Mouse (Mus musculus) c-Kit-negative CD71-positive TER-119-positive erythroid progenitor cells, embryonic 14.5 days (primary cell): ENCODE data around the gene BC030499.
"Not testable (repeated sequence)": the region's sequence is repeated elsewhere in the genome, so short reads cannot be mapped to it uniquely, and the experiment has no call there.

ENCODE experiments used
- DNase-seq: peaks from one replicate; pipeline ENCODE4 v3.0.0-alpha.2; 2013; ENCODE audit warnings: low read depth, low spot score

BC030499 gene

GRCm38 (mm10) chr11:78290654-78291053 lies at the start of gene BC030499:
Gene BC030499, plus strand, starts transcription at chr11:78290841.
- no peak for DNase-seq

GRCm38 (mm10) chr11:78245261-78245626 lies 45.4 kb upstream of the BC030499 start:
- DNase-seq = no peak

GRCm38 (mm10) chr11:78245627-78246317 lies 44.9 kb upstream of the BC030499 start, which contains the start of the genes Sdf2 and Supt6:
Gene Sdf2, plus strand, starts transcription at chr11:78245746.
Gene Supt6, minus strand, starts transcription at chr11:78245987.
- DNase-seq = peak; percentile 85

GRCm38 (mm10) chr11:78246318-78247011 lies 44.2 kb upstream of the BC030499 start:
- DNase-seq = no peak

GRCm38 (mm10) chr11:78247012-78247348 lies 43.7 kb upstream of the BC030499 start:
- no peak for DNase-seq

- peak; percentile 22 for DNase-seq
These were observed 42.9 kb upstream of the BC030499 start for GRCm38 (mm10) chr11:78247727-78248140.

- no peak for DNase-seq
These were observed 34.0 kb upstream of the BC030499 start for GRCm38 (mm10) chr11:78256618-78257017.

- no peak for DNase-seq
These were observed 30.0 kb upstream of the BC030499 start for GRCm38 (mm10) chr11:78260489-78261258.

GRCm38 (mm10) chr11:78261380-78262352 lies 29.0 kb upstream of the BC030499 start, which contains the start of gene 2610507B11Rik:
Gene 2610507B11Rik, plus strand, starts transcription at chr11:78261752.
- peak; percentile 88 for DNase-seq

GRCm38 (mm10) chr11:78262550-78262949 lies 28.1 kb upstream of the BC030499 start:
- peak; percentile 24 for DNase-seq

GRCm38 (mm10) chr11:78265571-78265970 lies 25.1 kb upstream of the BC030499 start:
- no peak for DNase-seq

- DNase-seq = no peak
These were observed 18.7 kb upstream of the BC030499 start for GRCm38 (mm10) chr11:78271986-78272385.

GRCm38 (mm10) chr11:78275596-78275995 lies 15.0 kb upstream of the BC030499 start:
- no peak for DNase-seq

GRCm38 (mm10) chr11:78276169-78276568 lies 14.5 kb upstream of the BC030499 start:
- DNase-seq = not testable (repeated sequence)

- no peak for DNase-seq
These were observed 11.8 kb upstream of the BC030499 start for GRCm38 (mm10) chr11:78278853-78279252.

GRCm38 (mm10) chr11:78279586-78279985 lies 11.1 kb upstream of the BC030499 start:
- DNase-seq = no peak

- DNase-seq = no peak
These were observed 1.4 kb upstream of the BC030499 start for GRCm38 (mm10) chr11:78289146-78289763.

GRCm38 (mm10) chr11:78294585-78294984 lies 3.9 kb downstream of the BC030499 start:
- no peak for DNase-seq

- DNase-seq = no peak
These were observed 10.3 kb downstream of the BC030499 start for GRCm38 (mm10) chr11:78300917-78301316.

- peak; percentile 84 for DNase-seq
These were observed 10.9 kb downstream of the BC030499 start, which contains the start of gene Spag5 for GRCm38 (mm10) chr11:78301357-78302084. Gene Spag5, plus strand, starts transcription at chr11:78301529.
